Comparison of ENCODE assay signal across 9 mouse cellular contexts in genomic region chr7:43680960-43681359, GRCm38 (mm10). TPM values are rescaled to one million over a fixed set of nuclear protein-coding genes. Genes with fewer than 3 reads are reported as not detected.
A peak's percentile ranks its signal among the peaks of the same experiment; 100 is the strongest.
DNase-seq lines count a peak whose midpoint lies in the region; ATAC-seq and TF ChIP-seq lines count a peak whose summit lies in the region.
"Had no signal": no experiment of that assay in that cellular context is flagged by ENCODE, and none has a peak within 500 bp of the region (broad histone marks: within the 10 kb centered on the region; RNA-seq: fewer than 3 reads in every experiment).

No protein-coding gene starts in this region.

- no peak overlapping the region for H3K27ac ChIP-seq in lung, embryonic 14.5 days (ENCODE audit: low read depth)
- no peak overlapping the region for H3K27ac ChIP-seq in olfactory bulb, adult 2 months (ENCODE audit: insufficient read depth, low read depth, low read length)

- H3K9ac ChIP-seq in lung, embryonic 14.5 days: no peak overlapping the region

- TF ChIP-seq POLR2A in olfactory bulb, adult 2 months (IDR thresholded peaks at IDR 0.05; ENCODE audit: insufficient read depth, low read depth, low read length): no peak

- H3K4me3 ChIP-seq in lung, embryonic 14.5 days (ENCODE audit: low read depth, low read length): no peak overlapping the region
- no peak overlapping the region for H3K4me3 ChIP-seq in olfactory bulb, adult 2 months (ENCODE audit: insufficient read depth, low read depth, low read length)

- no peaks in the 10 kb centered on the region for H3K27me3 ChIP-seq in lung, embryonic 14.5 days (ENCODE audit: insufficient read depth, low read length)

- peak; percentile 54 for DNase-seq in urinary bladder, postnatal 25 days (ENCODE audit: low spot score)
- DNase-seq in urinary bladder, postnatal 10 days (ENCODE audit: low spot score): no peak
- DNase-seq in c-Kit-negative CD71-positive TER-119-positive erythroid progenitor cells, embryonic 14.5 days (ENCODE audit: low read depth, low spot score): peak; percentile 15
- DNase-seq in frontal cortex, postnatal 36 days (ENCODE audit: low spot score in 2 of 2): peak; percentile 60 to 68
- DNase-seq in kidney, postnatal 14 days: peak; percentile 63
- peak; percentile 80 for DNase-seq in lung, embryonic 14.5 days

- H3K4me1 ChIP-seq in lung, embryonic 14.5 days (ENCODE audit: insufficient read depth): no peaks in the 10 kb centered on the region
- H3K4me1 ChIP-seq in olfactory bulb, adult 2 months (ENCODE audit: control insufficient read depth, insufficient read depth, low read length): no peaks in the 10 kb centered on the region

- peak; percentile 84 for TF ChIP-seq CTCF in lung, embryonic 14.5 days (IDR thresholded peaks at IDR 0.05; ENCODE audit: low read depth)
- peak; percentile 65; the same call in 1 of the 2 replicates for TF ChIP-seq CTCF in olfactory bulb, adult 2 months (IDR thresholded peaks at IDR 0.05; ENCODE audit: insufficient read depth, low read depth, low read length)

- H3K4me2 ChIP-seq in lung, embryonic 14.5 days: no peak overlapping the region

- H3K9me3 ChIP-seq in lung, embryonic 14.5 days (ENCODE audit: low read depth, low read length): no peaks in the 10 kb centered on the region

- H3K36me3 ChIP-seq in lung, embryonic 14.5 days (ENCODE audit: insufficient read depth): peaks cover 21% of the 10 kb centered on the region

- ATAC-seq in lung, embryonic 14.5 days (ENCODE audit: insufficient read depth): no peak
- no peak for ATAC-seq in erythroid progenitor cell, adult 5-6 weeks (replicated peaks; ENCODE audit: low FRiP score, poor library complexity, severe bottlenecking)

- 18% methylated on average over 5 of the region's 5 CpGs for WGBS in lung, embryonic 14.5 days
- 22% methylated on average over 5 of the region's 5 CpGs for WGBS in olfactory bulb, adult 2 months

RNA-seq across cellular contexts. Expression of gene Ctu1, which starts 9.1 kb away (rescaled TPM):
- polyA plus RNA-seq in lung, embryonic 14.5 days (2014; fragmentation: Nextera tagmentation; extraction: Ambion mirVana): 10.8 TPM in 2 replicates
- not detected in 2 replicates for polyA plus RNA-seq in olfactory bulb, adult 2 months (2012; ENCODE audit: insufficient read depth, insufficient read length, low replicate concordance, missing spikeins)
- 2.1 and 3.2 TPM in 2 replicates for total RNA-seq in erythroid progenitor cell, adult 5-6 weeks (2015; ENCODE audit: low replicate concordance)
- 0.51 TPM in 1 of 2 replicates, not detected in the other for total RNA-seq in erythroid progenitor cell, adult 5-6 weeks (2017; ENCODE audit: low replicate concordance)

RNA-seq across cellular contexts. Expression of gene Klk14, which starts 9.3 kb away (rescaled TPM):
- not detected in 2 replicates for polyA plus RNA-seq in lung, embryonic 14.5 days (2014; fragmentation: Nextera tagmentation; extraction: Ambion mirVana)
- polyA plus RNA-seq in olfactory bulb, adult 2 months (2012; ENCODE audit: insufficient read depth, insufficient read length, low replicate concordance, missing spikeins): not detected in 2 replicates
- total RNA-seq in erythroid progenitor cell, adult 5-6 weeks (2015; ENCODE audit: low replicate concordance): not detected in 2 replicates
- not detected in 2 replicates for total RNA-seq in erythroid progenitor cell, adult 5-6 weeks (2017; ENCODE audit: low replicate concordance)
- polyA plus RNA-seq: gonadal fat pad, adult 2 months had no signal

RNA-seq across cellular contexts. Expression of gene Siglece, which starts 21.0 kb away (rescaled TPM):
- 0.62 and 1.1 TPM in 2 replicates for polyA plus RNA-seq in lung, embryonic 14.5 days (2014; fragmentation: Nextera tagmentation; extraction: Ambion mirVana)
- not detected in 2 replicates for polyA plus RNA-seq in olfactory bulb, adult 2 months (2012; ENCODE audit: insufficient read depth, insufficient read length, low replicate concordance, missing spikeins)
- 5.8 and 7.1 TPM in 2 replicates for total RNA-seq in erythroid progenitor cell, adult 5-6 weeks (2015; ENCODE audit: low replicate concordance)
- 3.9 and 8.8 TPM in 2 replicates for total RNA-seq in erythroid progenitor cell, adult 5-6 weeks (2017; ENCODE audit: low replicate concordance)

RNA-seq across cellular contexts. Expression of gene Klk13, which starts 31.4 kb away (rescaled TPM):
- 1.3 and 1.7 TPM in 2 replicates for polyA plus RNA-seq in lung, embryonic 14.5 days (2014; fragmentation: Nextera tagmentation; extraction: Ambion mirVana)
- not detected in 2 replicates for polyA plus RNA-seq in olfactory bulb, adult 2 months (2012; ENCODE audit: insufficient read depth, insufficient read length, low replicate concordance, missing spikeins)
- not detected in 2 replicates for total RNA-seq in erythroid progenitor cell, adult 5-6 weeks (2015; ENCODE audit: low replicate concordance)
- not detected in 2 replicates for total RNA-seq in erythroid progenitor cell, adult 5-6 weeks (2017; ENCODE audit: low replicate concordance)

RNA-seq across cellular contexts. Expression of gene Ceacam18, which starts 46.5 kb away (rescaled TPM):
- polyA plus RNA-seq in lung, embryonic 14.5 days (2014; fragmentation: Nextera tagmentation; extraction: Ambion mirVana): not detected in 2 replicates
- not detected in 2 replicates for polyA plus RNA-seq in olfactory bulb, adult 2 months (2012; ENCODE audit: insufficient read depth, insufficient read length, low replicate concordance, missing spikeins)
- not detected in 2 replicates for total RNA-seq in erythroid progenitor cell, adult 5-6 weeks (2015; ENCODE audit: low replicate concordance)
- not detected in 2 replicates for total RNA-seq in erythroid progenitor cell, adult 5-6 weeks (2017; ENCODE audit: low replicate concordance)
- polyA plus RNA-seq: gonadal fat pad, adult 2 months had no signal

Comparison
In these comparisons a context has a peak if more than half of its experiments do, and no peak if none do; other contexts are left out.
1. RNA of gene Ctu1, which starts 9.1 kb away (polyA plus RNA-seq): 10.8 TPM in lung, embryonic 14.5 days; not detected in olfactory bulb, adult 2 months; every median in the first group is over 10 times any median in the second.